ENCODE assay signal across 8 mouse cellular contexts in the genomic region with DNA sequence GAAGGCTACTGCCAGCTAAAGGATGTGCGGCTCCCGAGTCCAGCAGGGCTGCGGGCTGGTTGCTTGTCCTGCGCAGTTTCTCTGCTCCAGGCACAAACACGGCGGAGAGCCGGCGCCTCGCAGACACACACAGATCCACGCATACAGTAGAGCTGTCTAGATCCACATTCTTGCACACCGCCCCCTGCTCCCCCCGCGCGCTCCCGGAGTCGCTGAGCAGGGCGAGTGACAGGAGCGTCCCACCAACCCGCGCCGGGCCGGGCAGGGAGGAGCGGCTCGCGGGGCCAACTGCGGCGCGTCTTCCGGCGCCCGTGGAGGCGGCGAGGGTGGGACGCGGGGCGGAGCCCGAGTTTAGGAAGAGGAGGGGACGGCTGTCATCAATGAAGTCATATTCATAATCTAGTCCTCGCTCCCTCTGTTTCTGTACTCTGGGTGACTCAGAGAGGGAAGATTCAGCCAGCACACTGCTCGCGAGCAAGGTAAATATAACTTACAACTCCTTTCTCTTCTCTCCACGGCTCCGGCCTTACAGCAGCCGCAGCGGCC. TPM values are rescaled to one million over a fixed set of nuclear protein-coding genes. Genes with fewer than 3 reads are reported as not detected.
A peak's percentile ranks its signal among the peaks of the same experiment; 100 is the strongest.
DNase-seq lines count a peak whose midpoint lies in the region; ATAC-seq and TF ChIP-seq lines count a peak whose summit lies in the region.

A gene (plus strand): TSS at position 296 of the 546 bp plus-strand sequence.

- H3K4me1 ChIP-seq in cortical plate, adult 2 months (ENCODE audit: control insufficient read depth, insufficient read depth, low read length) = peaks cover 1% of the 10 kb centered on the region; the same call in 1 of the 2 replicates
- H3K4me1 ChIP-seq in hindbrain, postnatal 0 days (ENCODE audit: insufficient read depth, low read length) = no peaks in the 10 kb centered on the region; the same call in 1 of the 2 replicates

- H3K36me3 ChIP-seq in hindbrain, postnatal 0 days (ENCODE audit: insufficient read depth, low read length) = no peaks in the 10 kb centered on the region
- no peaks in the 10 kb centered on the region for H3K36me3 ChIP-seq in macrophage (ENCODE audit: inconsistent target)

- peak within 1 kb of the TSS; percentile 91 for H3K4me2 ChIP-seq in hindbrain, postnatal 0 days (ENCODE audit: low read depth, low read length)

- H3K79me2 ChIP-seq in macrophage (ENCODE audit: inconsistent target) = peaks cover 23% of the 10 kb centered on the region

- intact Hi-C loops in left cerebral cortex, adult 2 months (cut with DNase I) = loop anchor here (5.0 kb wide), 3 partner anchors 73 to 343 kb away; no protein-coding TSS in a partner anchor

- H3K27ac ChIP-seq in cortical plate, adult 2 months (ENCODE audit: insufficient read depth, low read length) = peak within 1 kb of the TSS; percentile 85
- H3K27ac ChIP-seq in hindbrain, postnatal 0 days = peak within 1 kb of the TSS; percentile 79
- peak within 1 kb of the TSS; percentile 95 for H3K27ac ChIP-seq in left cerebral cortex, adult 2 months
- H3K27ac ChIP-seq in macrophage = peak within 1 kb of the TSS; percentile 46

- peak; percentile 95 for DNase-seq in gastrocnemius, adult 8-10 months (ENCODE audit: low spot score in 2 of 2)
- peak; percentile 97 for DNase-seq in hindbrain, postnatal 0 days (ENCODE audit: low spot score)
- peak; percentile 99 for DNase-seq in left cerebral cortex, adult 2 months (ENCODE audit: extremely low spot score in 1 of 2, low spot score in 2 of 2)
- DNase-seq in retina, postnatal 7 days (ENCODE audit: low read depth, low spot score) = peak; percentile 90
- DNase-seq in urinary bladder, adult 18-20 months (ENCODE audit: low spot score in 2 of 2) = peak; percentile 91 to 97

- peak within 1 kb of the TSS; percentile 88 for H3K4me3 ChIP-seq in cortical plate, adult 2 months (ENCODE audit: insufficient read depth, low read length)
- peak within 1 kb of the TSS; percentile 72 for H3K4me3 ChIP-seq in hindbrain, postnatal 0 days (ENCODE audit: low read length)
- H3K4me3 ChIP-seq in left cerebral cortex, adult 2 months = peak within 1 kb of the TSS; percentile 96
- H3K4me3 ChIP-seq in macrophage (ENCODE audit: inconsistent target) = peak within 1 kb of the TSS; percentile 65

- WGBS in hindbrain, postnatal 0 days = under 1% methylated on average over 45 of the region's 45 CpGs
- 2% methylated on average over 44 of the region's 45 CpGs for WGBS in macrophage (ENCODE audit: missing documents)

- H3K27me3 ChIP-seq in hindbrain, postnatal 0 days (ENCODE audit: insufficient read depth, low read length) = no peaks in the 10 kb centered on the region

- peak; percentile 85 for TF ChIP-seq POLR2A in cortical plate, adult 2 months (IDR thresholded peaks at IDR 0.05; ENCODE audit: extremely low read depth, insufficient read depth, low read length)

- ATAC-seq in activated CD4-positive, CD25-positive, alpha-beta regulatory T cell, adult 4 months = peak; percentile 78
- peak; percentile 97 for ATAC-seq in hindbrain, postnatal 0 days

- no peaks in the 10 kb centered on the region for H3K9me3 ChIP-seq in hindbrain, postnatal 0 days (ENCODE audit: low read length)

- no peak for TF ChIP-seq CTCF in cortical plate, adult 2 months (IDR thresholded peaks at IDR 0.05; ENCODE audit: extremely low read depth, insufficient read depth, low read length)
- TF ChIP-seq CTCF in hindbrain, postnatal 0 days (IDR thresholded peaks at IDR 0.05; ENCODE audit: low read depth) = no peak; the same call in 1 of the 2 replicates
- no peak for TF ChIP-seq CTCF in left cerebral cortex, adult 2 months (IDR thresholded peaks at IDR 0.05)

- H3K9ac ChIP-seq in hindbrain, postnatal 0 days (replicated peaks; ENCODE audit: low read length) = peak within 1 kb of the TSS; percentile 60

RNA-seq across cellular contexts. Expression of the gene that starts here (rescaled TPM):
- 10 to 100 TPM; 43.0 to 60.0 TPM for polyA plus RNA-seq in activated CD4-positive, CD25-positive, alpha-beta regulatory T cell, adult 4 months (2017; shearing (Covaris generic))
- polyA plus RNA-seq in cortical plate, adult 2 months (2012; rRNA removed) = 156 and 160 TPM in 2 replicates
- total RNA-seq in gastrocnemius, adult 8-10 months (2022) = 10 to 100 TPM; 46.8 to 65.7 (median 58.7) TPM
- total RNA-seq in hindbrain, postnatal 0 days (2014; rRNA removed) = 82.0 and 94.3 TPM in 2 replicates
- 87.0 and 87.7 TPM in 2 replicates for polyA plus RNA-seq in hindbrain, postnatal 0 days (2015; fragmentation: Nextera tagmentation; extraction: Ambion mirVana)
- total RNA-seq in left cerebral cortex, adult 2 months (2021) = 100 to 1,000 TPM; 280 to 296 TPM
- 100 to 1,000 TPM in 15 of 26 experiments, 10 to 100 TPM in 11; 13.2 to 152 (median 105) TPM for total RNA-seq in macrophage (2018; cell fraction: chromatin; rRNA removed)
- 10 to 100 TPM; 24.6 to 54.1 (median 34.6) TPM for total RNA-seq in macrophage (2018; cell fraction: cytosol; rRNA removed)
- total RNA-seq in macrophage (2018; cell fraction: nucleus; rRNA removed) = 10 to 100 TPM; 18.7 to 88.7 (median 58.5) TPM
- polyA plus RNA-seq in macrophage (2018) = 26.2 to 76.3 TPM (median 29.9 TPM) in 3 replicates

Comparison
In these comparisons a context has a peak if more than half of its experiments do, and no peak if none do; other contexts are left out.
1. Peak in every context shown above with its lines: DNase-seq, ATAC-seq, H3K4me3 ChIP-seq and H3K27ac ChIP-seq.